Mouse (Mus musculus) midbrain, embryonic 15.5 days (tissue): ENCODE measurements around the gene Zc3h7b. TPM values are rescaled to one million over a fixed set of nuclear protein-coding genes. Genes with fewer than 3 reads are reported as not detected.
A peak's percentile ranks its signal among the peaks of the same experiment; 100 is the strongest.

Source experiments
- ATAC-seq: fragments of 200-750 bp; cut with Nextera tagmentation; replicated peaks from 2 replicates; pipeline ENCODE4 v1.8.0; 2017; ENCODE audit warnings: moderate TSS enrichment
- H3K27ac ChIP-seq: fragments of 300-500 bp; sonication (generic); 2 replicates; pipeline ENCODE4 v1.5.1; 2015; ENCODE audit warnings: mild to moderate bottlenecking, inconsistent platforms
- H3K27me3 ChIP-seq: fragments of 300-500 bp; sonication (generic); replicated peaks from 2 replicates; pipeline ENCODE4 v1.6.1; 2015; ENCODE audit warnings: inconsistent platforms
- H3K36me3 ChIP-seq: fragments of 300-500 bp; sonication (generic); replicated peaks from 2 replicates; pipeline ENCODE4 v1.6.1; 2015; ENCODE audit warnings: inconsistent platforms
- H3K4me1 ChIP-seq: fragments of 300-500 bp; sonication (generic); 2 replicates; pipeline ENCODE4 v1.6.1; 2015; ENCODE audit warnings: inconsistent platforms
- H3K4me2 ChIP-seq: fragments of 300-500 bp; sonication (generic); 2 replicates; pipeline ENCODE4 v1.6.1; 2015; ENCODE audit warnings: inconsistent platforms, mild to moderate bottlenecking, moderate library complexity
- H3K4me3 ChIP-seq: fragments of 300-500 bp; sonication (generic); 2 replicates; pipeline ENCODE4 v1.5.1; 2015; ENCODE audit warnings: mild to moderate bottlenecking, inconsistent platforms
- H3K9ac ChIP-seq: fragments of 300-500 bp; sonication (generic); 2 replicates; pipeline ENCODE4 v1.6.1; 2015; ENCODE audit warnings: mild to moderate bottlenecking, inconsistent platforms
- H3K9me3 ChIP-seq: fragments of 300-500 bp; sonication (generic); 2 replicates; pipeline ENCODE4 v1.6.1; 2016; ENCODE audit warnings: inconsistent platforms
- WGBS: fragments of 180-500 bp; shearing (Covaris S2); methylation state at CpG from one replicate; pipeline ENCODE4 v1.1.7; 2015; ENCODE audit warnings: mixed read lengths; 5-methylcytosine and 5-hydroxymethylcytosine counted together
- polyA plus RNA-seq: library from polyadenylated mRNA; unstranded; fragments of >200 nt; fragmentation: Nextera tagmentation; extraction: Ambion mirVana; gene quantifications from 2 replicates; pipeline ENCODE4 v1.2.1, GENCODE M21; 2015

Gene Zc3h7b
- polyA plus RNA-seq, 1 experiment from 2014 or later = 59.2 TPM

GRCm38 (mm10) chr15:81831136-81831825, 86.4 kb downstream of the Zc3h7b start:
- no peak overlapping the region for H3K9ac ChIP-seq
- H3K36me3 ChIP-seq = peaks cover 13% of the 10 kb centered on the region; the same call in 1 of the 2 replicates
- 0 out of 2 replicates have a peak, but pooled peaks cover 3% of the 10 kb centered on the region for H3K27me3 ChIP-seq
- peaks cover 4% of the 10 kb centered on the region for H3K4me1 ChIP-seq
- H3K4me2 ChIP-seq = peak overlapping the region; percentile 7; the same call in 1 of the 2 replicates
- ATAC-seq = peak; percentile 76
- no peak overlapping the region for H3K4me3 ChIP-seq
- no peak overlapping the region for H3K27ac ChIP-seq
- 14% methylated on average over 24 of the region's 24 CpGs for WGBS
- no peaks in the 10 kb centered on the region for H3K9me3 ChIP-seq

DNA sequence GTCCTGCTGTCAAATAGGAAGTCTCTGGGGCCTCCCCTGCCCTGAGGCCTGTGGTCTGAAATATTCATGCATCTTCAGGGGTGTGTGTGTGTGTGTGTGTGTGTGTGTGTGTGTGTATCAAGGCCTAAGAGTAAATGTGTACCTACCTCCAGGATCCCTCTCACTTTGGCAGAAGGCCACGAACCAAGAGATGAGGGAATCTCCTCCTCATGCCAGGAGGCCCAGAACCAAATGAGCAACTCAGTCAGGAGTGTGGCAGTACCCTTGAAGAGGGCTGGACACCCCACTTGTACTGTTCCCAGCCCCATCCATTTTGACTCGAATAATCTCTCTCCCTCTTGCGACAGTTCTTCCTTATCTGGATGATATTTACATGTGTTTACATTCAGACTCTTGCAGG, 87.4 kb downstream of the Zc3h7b start:
- 93% methylated on average over 3 of the region's 3 CpGs for WGBS
- ATAC-seq = no peak
- H3K9ac ChIP-seq = no peak overlapping the region
- no peak overlapping the region for H3K27ac ChIP-seq
- H3K36me3 ChIP-seq = 0 out of 2 replicates have a peak, but pooled peaks cover 10% of the 10 kb centered on the region
- no peak overlapping the region for H3K4me2 ChIP-seq
- no peaks in the 10 kb centered on the region for H3K9me3 ChIP-seq
- peaks cover 9% of the 10 kb centered on the region for H3K4me1 ChIP-seq
- H3K27me3 ChIP-seq = 0 out of 2 replicates have a peak, but pooled peaks cover 3% of the 10 kb centered on the region
- H3K4me3 ChIP-seq = no peak overlapping the region

GRCm38 (mm10) chr15:81833481-81833880, 88.6 kb downstream of the Zc3h7b start:
- Histone ChIP-seq H3K36me3 (0 out of 2 replicates have a peak, but pooled peaks cover 3% of the 10 kb centered on the region), H3K4me1 (peaks cover 9% of the 10 kb centered on the region), H3K9me3 (no peaks in the 10 kb centered on the region), H3K4me3 (no peak overlapping the region), H3K9ac (no peak overlapping the region), H3K27me3 (0 out of 2 replicates have a peak, but pooled peaks cover 3% of the 10 kb centered on the region), H3K27ac (no peak overlapping the region), H3K4me2 (no peak overlapping the region)
- no peak for ATAC-seq
- 78% methylated on average over 4 of the region's 4 CpGs for WGBS

GRCm38 (mm10) chr15:81834171-81834841, 89.4 kb downstream of the Zc3h7b start:
- Histone ChIP-seq H3K4me2 (no peak overlapping the region), H3K27me3 (0 out of 2 replicates have a peak, but pooled peaks cover 3% of the 10 kb centered on the region), H3K27ac (no peak overlapping the region), H3K4me3 (no peak overlapping the region), H3K4me1 (peaks cover 9% of the 10 kb centered on the region), H3K36me3 (no peaks in the 10 kb centered on the region), H3K9me3 (no peaks in the 10 kb centered on the region), H3K9ac (no peak overlapping the region)
- 53% methylated on average over 3 of the region's 3 CpGs for WGBS
- ATAC-seq = no peak

DNA sequence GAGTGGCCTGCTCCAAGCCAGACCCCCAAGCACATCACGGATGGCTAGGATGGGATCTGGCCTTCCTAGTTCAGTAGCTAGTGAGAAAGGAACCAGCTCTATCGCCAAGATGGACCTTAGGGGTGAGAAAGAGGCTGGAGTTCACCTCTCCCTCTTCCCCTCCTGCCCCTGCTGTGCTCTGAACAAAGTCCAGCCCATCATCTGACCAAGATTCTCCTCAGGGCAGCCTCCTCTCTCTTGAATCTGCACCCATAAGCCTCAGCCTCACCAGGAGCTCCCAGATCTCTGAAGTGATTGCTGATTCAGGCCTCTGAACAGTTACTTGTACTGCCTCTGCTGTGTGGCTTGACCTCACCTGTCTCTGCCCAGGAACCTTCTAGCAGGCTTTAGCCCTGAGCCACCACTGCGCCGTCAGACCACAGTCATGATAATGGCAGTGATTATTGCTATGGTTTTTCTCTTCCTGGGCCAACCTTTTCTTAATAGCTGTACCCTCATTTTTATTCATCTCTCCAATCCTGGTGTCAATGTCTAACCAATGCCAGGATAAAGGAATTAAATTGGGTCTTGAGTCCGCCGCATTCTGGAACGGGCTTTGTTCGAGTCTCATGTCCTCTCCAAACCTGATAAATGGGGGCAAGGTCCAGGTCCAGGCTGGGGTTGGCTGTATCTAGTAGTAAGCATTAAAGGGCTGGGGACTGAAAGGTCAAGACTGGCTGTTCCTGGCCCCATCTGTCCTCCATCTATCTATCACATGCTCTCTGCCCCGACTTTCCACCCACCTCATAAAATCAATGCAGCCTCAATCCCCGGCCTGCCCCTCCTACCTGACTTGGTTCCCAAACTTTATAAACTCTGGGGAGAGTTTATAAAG, 90.4 kb downstream of the Zc3h7b start:
- Histone ChIP-seq H3K9ac (no peak overlapping the region), H3K4me1 (peaks cover 9% of the 10 kb centered on the region), H3K36me3 (no peaks in the 10 kb centered on the region), H3K4me2 (no peak overlapping the region; the same call in 1 of the 2 replicates), H3K27me3 (0 out of 2 replicates have a peak, but pooled peaks cover 3% of the 10 kb centered on the region), H3K4me3 (no peak overlapping the region), H3K27ac (no peak overlapping the region), H3K9me3 (no peaks in the 10 kb centered on the region)
- no peak for ATAC-seq
- WGBS = 75% methylated on average over 10 of the region's 10 CpGs

- 0 out of 2 replicates have a peak, but pooled peaks have one; percentile 48 for ATAC-seq
- 0 out of 2 replicates have a peak, but pooled peaks cover 3% of the 10 kb centered on the region for H3K27me3 ChIP-seq
- H3K4me1 ChIP-seq = peaks cover 9% of the 10 kb centered on the region
- no peaks in the 10 kb centered on the region for H3K36me3 ChIP-seq
- H3K27ac ChIP-seq = no peak overlapping the region
- H3K4me2 ChIP-seq = peak overlapping the region; percentile 42
- H3K9me3 ChIP-seq = no peaks in the 10 kb centered on the region
- peak overlapping the region; percentile 15; the same call in 1 of the 2 replicates for H3K4me3 ChIP-seq
- 2% methylated on average over 33 of the region's 33 CpGs for WGBS
- H3K9ac ChIP-seq = peak overlapping the region; percentile 30
These were observed 91.4 kb downstream of the Zc3h7b start for GRCm38 (mm10) chr15:81836124-81836821.

DNA sequence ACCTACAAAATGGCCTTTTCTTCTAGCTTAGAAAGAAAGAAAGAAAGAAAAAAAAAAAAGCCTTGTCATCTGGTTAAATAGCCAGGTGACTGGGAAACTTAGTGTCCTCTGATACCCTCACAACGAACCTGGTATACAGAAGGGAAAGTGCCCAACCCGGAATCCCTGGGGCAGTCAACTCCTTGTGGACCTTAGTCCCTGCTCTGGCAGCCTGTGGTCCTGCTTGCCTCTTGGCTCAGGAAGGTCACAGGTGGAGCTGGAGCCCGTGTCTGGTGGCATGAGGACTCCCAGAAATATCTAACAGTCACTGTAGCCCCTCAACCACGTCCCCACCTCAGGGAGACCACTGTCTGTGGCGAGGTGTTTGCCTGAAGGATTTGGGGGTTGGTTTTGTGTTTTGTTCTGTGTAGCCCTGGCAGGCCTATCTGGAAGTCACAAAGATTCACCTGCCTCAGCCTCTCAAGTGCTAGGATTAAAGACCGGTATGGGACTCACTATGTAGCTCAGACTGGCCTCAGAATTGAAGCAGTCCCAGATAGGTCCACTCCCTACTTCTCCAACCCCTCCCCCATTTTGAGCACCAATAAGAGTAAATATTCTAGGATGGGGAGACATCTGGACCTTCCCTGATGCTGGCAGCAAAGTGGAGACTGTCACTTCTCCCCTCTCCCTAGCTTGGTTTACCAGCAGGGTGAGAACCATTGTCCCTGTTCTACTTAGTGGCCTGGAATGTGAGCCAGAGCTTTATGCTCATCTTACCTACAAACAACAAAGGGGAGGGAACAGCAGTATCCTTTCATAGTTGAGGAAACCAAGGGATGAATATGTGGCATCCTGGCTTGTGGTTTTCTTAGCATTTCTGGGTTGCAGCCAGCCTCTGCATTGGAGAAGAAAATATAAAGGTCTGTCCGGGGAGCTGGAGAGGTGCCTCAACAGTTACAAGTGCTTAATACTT, 92.4 kb downstream of the Zc3h7b start:
- no peaks in the 10 kb centered on the region for H3K9me3 ChIP-seq
- H3K4me2 ChIP-seq = no peak overlapping the region
- H3K36me3 ChIP-seq = no peaks in the 10 kb centered on the region
- H3K27ac ChIP-seq = no peak overlapping the region
- WGBS = 52% methylated on average over 7 of the region's 7 CpGs
- no peak overlapping the region for H3K4me3 ChIP-seq
- no peak overlapping the region for H3K9ac ChIP-seq
- peaks cover 9% of the 10 kb centered on the region for H3K4me1 ChIP-seq
- H3K27me3 ChIP-seq = 0 out of 2 replicates have a peak, but pooled peaks cover 3% of the 10 kb centered on the region
- no peak for ATAC-seq

DNA sequence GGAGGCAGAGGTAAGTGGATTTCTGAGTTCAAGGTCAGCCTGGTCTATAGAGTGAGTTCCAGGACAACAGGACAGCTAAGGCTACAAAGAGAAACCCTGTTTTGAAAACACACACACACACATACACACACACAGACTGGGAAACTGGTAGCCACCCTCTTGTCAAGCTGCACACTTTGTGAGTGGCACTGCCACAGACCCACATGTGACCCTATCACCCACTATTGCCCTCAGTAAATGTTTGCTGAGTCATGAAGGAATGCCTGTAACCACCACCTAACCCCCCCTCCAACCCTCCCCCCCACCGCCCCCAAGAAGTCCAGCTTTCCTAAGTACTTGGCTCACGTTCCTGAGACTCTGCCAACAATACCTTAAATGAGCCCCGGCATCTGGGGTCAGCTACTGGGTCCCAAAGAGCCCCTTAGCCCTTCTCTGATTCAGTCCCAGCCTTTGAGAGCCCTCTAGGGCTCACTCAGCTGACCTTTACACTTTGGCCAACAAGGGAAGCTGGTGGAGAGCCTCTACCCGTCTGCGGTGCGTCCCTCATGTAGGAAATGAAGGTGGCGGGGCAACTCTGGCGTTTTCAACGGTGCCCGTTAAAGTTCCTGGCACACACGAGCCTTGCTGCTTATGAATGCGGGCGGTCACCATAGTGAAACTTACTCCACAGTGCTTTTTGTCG, 93.8 kb downstream of the Zc3h7b start:
- 65% methylated on average over 14 of the region's 14 CpGs for WGBS
- H3K4me1 ChIP-seq = peaks cover 9% of the 10 kb centered on the region
- no peak overlapping the region for H3K27ac ChIP-seq
- no peaks in the 10 kb centered on the region for H3K36me3 ChIP-seq
- no peaks in the 10 kb centered on the region for H3K9me3 ChIP-seq
- ATAC-seq = no peak
- no peak overlapping the region for H3K4me3 ChIP-seq
- no peak overlapping the region for H3K9ac ChIP-seq
- H3K4me2 ChIP-seq = no peak overlapping the region
- H3K27me3 ChIP-seq = 0 out of 2 replicates have a peak, but pooled peaks cover 3% of the 10 kb centered on the region

DNA sequence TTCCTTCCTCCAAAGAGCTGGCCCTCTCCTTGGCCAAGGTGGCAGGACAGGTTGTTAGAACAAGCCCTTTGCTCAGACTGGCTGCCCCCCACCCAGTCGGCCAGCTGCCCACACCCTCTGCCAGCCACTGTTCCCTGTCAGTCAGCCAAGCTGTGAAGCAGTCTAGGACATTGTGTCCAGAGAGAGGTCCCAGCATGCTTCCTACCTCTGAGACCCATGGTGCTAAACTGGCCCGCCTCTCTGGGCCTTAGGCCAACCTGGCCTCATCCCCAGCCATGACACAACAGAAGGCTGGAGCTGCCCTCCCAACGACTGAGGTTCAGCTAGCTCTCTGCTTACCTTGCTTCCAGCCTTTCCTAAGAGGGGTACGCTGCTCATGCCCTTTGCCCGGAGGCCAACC, 94.8 kb downstream of the Zc3h7b start:
- 65% methylated on average over 5 of the region's 5 CpGs for WGBS
- no peak overlapping the region for H3K27ac ChIP-seq
- peaks cover 9% of the 10 kb centered on the region for H3K4me1 ChIP-seq
- no peak overlapping the region for H3K4me2 ChIP-seq
- H3K36me3 ChIP-seq = no peaks in the 10 kb centered on the region
- H3K9ac ChIP-seq = no peak overlapping the region
- H3K27me3 ChIP-seq = 0 out of 2 replicates have a peak, but pooled peaks cover 3% of the 10 kb centered on the region
- H3K9me3 ChIP-seq = no peaks in the 10 kb centered on the region
- ATAC-seq = peak; percentile 50; the same call in 1 of the 2 replicates
- H3K4me3 ChIP-seq = no peak overlapping the region

DNA sequence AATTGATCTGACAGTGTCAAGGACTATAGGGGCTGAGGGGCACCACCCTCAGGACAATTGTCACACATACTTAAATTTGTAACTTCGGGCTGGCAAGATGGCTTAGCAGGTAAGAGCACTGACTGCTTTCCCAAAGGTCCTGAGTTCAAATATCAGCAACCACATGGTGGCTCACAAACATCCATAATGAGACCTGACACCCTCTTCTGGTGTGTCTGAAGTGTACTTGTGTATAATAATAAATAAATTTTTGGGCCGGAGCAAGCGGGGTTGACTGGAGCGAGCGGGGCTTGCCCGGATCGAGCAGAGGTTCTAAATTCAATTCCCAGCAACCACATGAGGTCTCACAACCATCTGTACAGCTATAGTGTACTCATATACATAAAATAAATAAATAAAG, 95.4 kb downstream of the Zc3h7b start:
- Histone ChIP-seq H3K36me3 (no peaks in the 10 kb centered on the region), H3K4me3 (no peak overlapping the region), H3K4me2 (no peak overlapping the region), H3K9ac (no peak overlapping the region), H3K9me3 (no peaks in the 10 kb centered on the region), H3K4me1 (peaks cover 9% of the 10 kb centered on the region), H3K27me3 (no peaks in the 10 kb centered on the region), H3K27ac (no peak overlapping the region)
- no peak for ATAC-seq
- 95% methylated on average over 7 of the region's 7 CpGs for WGBS
